Mouse (Mus musculus): ENCODE data around the gene Polm. TPM values are rescaled to one million over a fixed set of nuclear protein-coding genes. Genes with fewer than 3 reads are reported as not detected.
A peak's percentile ranks its signal among the peaks of the same experiment; 100 is the strongest.

Polm gene
- total RNA-seq (2014; rRNA removed) (6.6 and 10.7 TPM in 2 replicates), polyA plus RNA-seq (2015; fragmentation: Nextera tagmentation; extraction: Ambion mirVana) (5.7 and 6.2 TPM in 2 replicates)

DNA sequence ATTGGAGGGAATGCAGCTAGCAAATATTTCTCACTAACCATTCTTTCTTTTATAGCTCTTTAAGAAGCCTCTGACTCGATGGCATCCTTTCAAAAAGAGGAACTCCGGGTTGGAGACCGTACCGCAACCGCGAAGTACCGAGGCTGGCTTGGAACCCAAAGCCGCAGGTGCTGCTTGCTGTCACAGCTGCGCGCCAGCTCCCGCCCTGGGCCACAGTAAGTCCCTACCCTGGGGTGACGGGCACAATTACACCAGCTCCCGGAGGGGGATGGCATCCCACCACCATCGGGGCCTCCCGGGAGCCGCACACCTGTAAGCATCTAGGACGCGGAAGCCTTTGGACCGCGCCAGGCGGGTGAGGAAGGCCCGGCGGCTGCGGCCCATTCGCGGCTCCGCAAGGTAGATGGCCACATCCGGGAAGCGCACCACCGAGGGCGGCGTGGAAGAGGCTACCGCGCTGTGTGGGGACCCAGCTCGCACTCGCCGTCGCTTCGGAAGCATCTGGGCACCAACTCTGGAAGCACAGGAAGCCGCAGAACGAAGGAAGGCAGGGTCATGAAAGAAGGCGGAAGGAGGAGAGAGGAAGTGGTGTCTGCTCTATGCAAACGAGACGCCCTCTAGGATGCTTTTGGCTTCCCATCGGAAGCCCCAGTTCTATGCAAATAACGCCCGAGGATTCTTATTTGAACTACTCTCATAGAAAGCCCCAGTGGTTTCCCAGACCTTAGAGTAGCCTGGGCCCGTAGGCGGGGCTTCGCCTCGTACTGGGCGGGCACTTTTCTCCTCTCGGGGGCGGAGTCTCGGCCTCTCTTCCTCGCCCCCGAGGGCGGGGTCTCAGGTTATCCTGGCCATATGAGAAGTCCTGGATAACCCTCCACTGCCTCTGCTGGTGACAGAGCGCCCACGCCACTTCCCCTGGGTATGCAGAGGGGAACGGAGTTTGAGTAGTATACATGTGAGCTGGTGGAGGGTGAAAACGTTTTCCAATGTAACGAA, at the start of gene Polm:
TSS of gene Polm (minus strand) at position 766 of the 996 bp plus-strand sequence.
- peak within 1 kb of the TSS; percentile 77 for H3K9ac ChIP-seq (replicated peaks; ENCODE audit: low read length, poor library complexity, severe bottlenecking)
- no peaks in the 10 kb centered on the region; the same call in none of the 2 replicates for H3K36me3 ChIP-seq (ENCODE audit: insufficient read depth, low read length)
- peak; percentile 95 for ATAC-seq (ENCODE audit: low FRiP score)

DNA sequence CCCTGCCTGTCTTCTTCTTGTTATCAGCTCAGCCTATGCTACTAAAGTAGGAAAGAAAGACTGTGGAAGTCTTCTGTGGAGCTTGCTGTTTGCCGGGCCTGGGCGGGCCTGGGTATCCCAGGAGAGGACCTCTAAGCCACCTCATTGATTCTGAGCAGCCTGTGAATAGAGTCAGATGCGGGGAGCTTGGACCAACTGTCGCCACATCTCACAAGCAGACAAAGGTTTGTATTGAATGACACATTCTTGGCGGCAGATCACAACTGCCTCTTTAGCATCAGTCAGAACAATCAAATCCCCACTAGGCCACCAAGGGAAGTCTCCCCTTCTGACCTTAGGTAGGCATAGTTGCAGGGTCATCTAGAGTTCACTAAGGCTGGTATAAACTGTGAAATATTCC, 49.4 kb upstream of the Polm start:
- no peaks in the 10 kb centered on the region for H3K27me3 ChIP-seq (ENCODE audit: insufficient read depth, low read length)
- no peaks in the 10 kb centered on the region for H3K4me1 ChIP-seq (ENCODE audit: insufficient read depth, low read length)
- ATAC-seq (ENCODE audit: low FRiP score) (no peak), DNase-seq (ENCODE audit: low spot score) (no peak)
- H3K9me3 ChIP-seq (ENCODE audit: low read length): no peaks in the 10 kb centered on the region
- no peak overlapping the region for H3K4me3 ChIP-seq (ENCODE audit: low read depth, low read length)
- no peak overlapping the region for H3K4me2 ChIP-seq (ENCODE audit: low read depth, low read length, poor library complexity, severe bottlenecking)
- no peak for TF ChIP-seq CTCF (IDR thresholded peaks at IDR 0.05)
- no peak overlapping the region for H3K9ac ChIP-seq (replicated peaks; ENCODE audit: low read length, poor library complexity, severe bottlenecking)
- 24% methylated on average over 5 of the region's 5 CpGs for WGBS
- no peaks in the 10 kb centered on the region for H3K36me3 ChIP-seq (ENCODE audit: insufficient read depth, low read length)
- H3K27ac ChIP-seq (ENCODE audit: low read depth, low read length): no peak overlapping the region

More for the DNA sequence above, at the start of gene Polm:
- Histone ChIP-seq H3K4me1 (ENCODE audit: insufficient read depth, low read length) (no peaks in the 10 kb centered on the region), H3K27ac (ENCODE audit: low read depth, low read length) (peak within 1 kb of the TSS; percentile 74), H3K27me3 (ENCODE audit: insufficient read depth, low read length) (no peaks in the 10 kb centered on the region), H3K4me2 (ENCODE audit: low read depth, low read length, poor library complexity, severe bottlenecking) (peak within 1 kb of the TSS; percentile 75), H3K9me3 (ENCODE audit: low read length) (no peaks in the 10 kb centered on the region), H3K4me3 (ENCODE audit: low read depth, low read length) (peak within 1 kb of the TSS; percentile 64)
- DNase-seq (ENCODE audit: low spot score): peak; percentile 95
- under 1% methylated on average over 63 of the region's 63 CpGs for WGBS
- TF ChIP-seq CTCF (IDR thresholded peaks at IDR 0.05): peak; percentile 82

DNA sequence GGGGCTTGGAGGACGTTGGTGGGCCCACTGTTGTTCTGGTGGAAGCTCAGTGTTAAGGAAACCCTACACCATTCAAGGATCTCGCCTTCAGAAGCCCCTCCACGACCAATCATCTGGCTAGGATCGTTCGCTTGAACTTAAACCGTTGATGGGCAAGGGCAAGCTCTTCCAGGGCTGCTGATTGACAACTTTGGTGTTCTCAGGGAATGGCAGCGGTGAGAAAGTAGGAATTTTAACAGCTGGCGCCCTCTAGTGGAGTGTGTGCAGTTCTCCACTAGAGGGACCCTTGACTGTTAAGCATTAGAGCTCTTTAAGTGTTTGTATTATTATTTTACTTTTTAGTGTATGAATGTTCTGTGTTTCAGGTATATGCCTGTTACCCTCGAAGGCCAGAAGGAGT, 48.4 kb upstream of the Polm start:
- Histone ChIP-seq H3K9ac (replicated peaks; ENCODE audit: low read length, poor library complexity, severe bottlenecking) (no peak overlapping the region), H3K9me3 (ENCODE audit: low read length) (no peaks in the 10 kb centered on the region), H3K4me3 (ENCODE audit: low read depth, low read length) (no peak overlapping the region), H3K27ac (ENCODE audit: low read depth, low read length) (no peak overlapping the region), H3K4me2 (ENCODE audit: low read depth, low read length, poor library complexity, severe bottlenecking) (no peak overlapping the region), H3K27me3 (ENCODE audit: insufficient read depth, low read length) (no peaks in the 10 kb centered on the region), H3K36me3 (ENCODE audit: insufficient read depth, low read length) (no peaks in the 10 kb centered on the region), H3K4me1 (ENCODE audit: insufficient read depth, low read length) (no peaks in the 10 kb centered on the region)
- DNase-seq (ENCODE audit: low spot score) (peak; percentile 86), ATAC-seq (ENCODE audit: low FRiP score) (peak; percentile 41; the same call in 1 of the 2 replicates)
- WGBS: 15% methylated on average over 9 of the region's 9 CpGs
- peak; percentile 95 for TF ChIP-seq CTCF (IDR thresholded peaks at IDR 0.05)

DNA sequence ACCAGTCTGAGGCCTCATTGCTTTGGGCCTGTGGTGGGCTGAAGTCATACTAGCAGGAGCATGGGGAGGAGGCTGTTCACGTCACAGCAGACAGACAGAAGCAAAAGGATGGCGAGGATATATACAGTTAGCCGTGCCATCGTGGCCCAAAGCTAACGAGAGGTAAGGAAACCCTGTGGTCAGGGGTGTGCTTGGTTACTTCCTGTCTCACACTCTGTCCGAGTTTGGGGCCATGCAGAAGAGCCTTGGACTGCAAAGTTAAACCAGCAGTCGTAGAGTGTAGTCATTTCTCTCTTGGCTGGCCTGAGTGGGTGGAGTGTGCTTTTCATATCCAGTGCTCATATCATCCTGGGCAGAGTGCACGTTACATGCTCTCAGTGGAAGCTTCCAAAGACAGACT, 44.7 kb upstream of the Polm start:
- 82% methylated on average over 8 of the region's 8 CpGs for WGBS
- no peak for ATAC-seq (ENCODE audit: low FRiP score)

DNA sequence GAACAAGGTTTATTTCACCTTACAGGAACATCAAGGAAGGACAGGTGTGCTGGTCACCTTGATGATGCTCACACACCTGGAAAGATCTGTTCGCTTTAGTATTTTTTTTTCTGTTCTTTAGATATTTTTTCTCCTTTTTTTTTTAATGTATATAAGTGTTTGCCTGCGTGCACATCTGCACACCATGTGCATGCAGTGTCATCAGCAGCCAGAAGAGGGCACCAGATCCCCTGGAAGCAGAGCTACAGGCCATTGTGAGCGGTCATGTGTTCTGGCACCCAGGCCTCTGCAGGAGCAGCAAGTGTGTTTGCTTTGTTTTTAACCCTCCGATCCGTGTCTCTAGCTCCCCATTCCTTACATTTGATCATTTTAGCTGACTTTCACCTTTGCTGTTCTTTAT, 42.1 kb upstream of the Polm start:
- TF ChIP-seq CTCF (IDR thresholded peaks at IDR 0.05): peak; percentile 85

More for the DNA sequence above, 44.7 kb upstream of the Polm start:
- Histone ChIP-seq H3K27ac (ENCODE audit: low read depth, low read length) (no peak overlapping the region), H3K9ac (replicated peaks; ENCODE audit: low read length, poor library complexity, severe bottlenecking) (no peak overlapping the region), H3K4me3 (ENCODE audit: low read depth, low read length) (no peak overlapping the region), H3K9me3 (ENCODE audit: low read length) (no peaks in the 10 kb centered on the region), H3K36me3 (ENCODE audit: insufficient read depth, low read length) (no peaks in the 10 kb centered on the region), H3K4me1 (ENCODE audit: insufficient read depth, low read length) (no peaks in the 10 kb centered on the region), H3K4me2 (ENCODE audit: low read depth, low read length, poor library complexity, severe bottlenecking) (no peak overlapping the region), H3K27me3 (ENCODE audit: insufficient read depth, low read length) (no peaks in the 10 kb centered on the region)
- no peak for TF ChIP-seq CTCF (IDR thresholded peaks at IDR 0.05)
- no peak for DNase-seq (ENCODE audit: low spot score)

DNA sequence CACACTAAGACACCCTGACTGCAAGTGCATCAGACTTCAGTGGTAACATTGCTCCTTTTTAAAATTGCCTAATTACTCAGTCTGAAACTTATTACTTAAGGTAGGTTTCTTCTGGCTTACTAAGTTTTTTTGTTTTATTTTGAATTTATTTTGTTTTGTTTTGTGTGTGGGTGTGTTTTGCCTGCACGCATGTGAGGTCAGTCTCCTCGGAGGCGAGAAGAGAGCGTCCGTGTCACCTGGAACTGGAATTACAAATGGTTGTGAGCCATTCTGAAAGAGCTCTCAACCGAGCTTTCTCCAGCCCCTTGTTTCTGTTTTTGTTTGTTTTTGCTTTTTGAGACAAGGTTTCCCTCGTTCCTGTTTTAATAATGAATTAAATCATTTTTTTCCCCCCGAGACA, 40.8 kb upstream of the Polm start:
- ATAC-seq (ENCODE audit: low FRiP score): no peak
- 31% methylated on average over 8 of the region's 8 CpGs for WGBS
- peak overlapping the region; percentile 42 for H3K9ac ChIP-seq (replicated peaks; ENCODE audit: low read length, poor library complexity, severe bottlenecking)

More for the DNA sequence above, 42.1 kb upstream of the Polm start:
- 57% methylated on average over 5 of the region's 5 CpGs for WGBS
- Histone ChIP-seq H3K4me3 (ENCODE audit: low read depth, low read length) (no peak overlapping the region), H3K27ac (ENCODE audit: low read depth, low read length) (no peak overlapping the region), H3K4me2 (ENCODE audit: low read depth, low read length, poor library complexity, severe bottlenecking) (no peak overlapping the region), H3K27me3 (ENCODE audit: insufficient read depth, low read length) (no peaks in the 10 kb centered on the region), H3K9ac (replicated peaks; ENCODE audit: low read length, poor library complexity, severe bottlenecking) (no peak overlapping the region), H3K4me1 (ENCODE audit: insufficient read depth, low read length) (0 out of 2 replicates have a peak, but pooled peaks cover 3% of the 10 kb centered on the region), H3K36me3 (ENCODE audit: insufficient read depth, low read length) (peaks cover 2% of the 10 kb centered on the region), H3K9me3 (ENCODE audit: low read length) (no peaks in the 10 kb centered on the region)
- ATAC-seq (ENCODE audit: low FRiP score) (no peak), DNase-seq (ENCODE audit: low spot score) (peak; percentile 70)

More for the DNA sequence above, 40.8 kb upstream of the Polm start:
- Histone ChIP-seq H3K36me3 (ENCODE audit: insufficient read depth, low read length) (peaks cover 14% of the 10 kb centered on the region), H3K4me3 (ENCODE audit: low read depth, low read length) (peak overlapping the region; percentile 63), H3K27ac (ENCODE audit: low read depth, low read length) (peak overlapping the region; percentile 82), H3K4me2 (ENCODE audit: low read depth, low read length, poor library complexity, severe bottlenecking) (peak overlapping the region; percentile 75), H3K27me3 (ENCODE audit: insufficient read depth, low read length) (no peaks in the 10 kb centered on the region), H3K4me1 (ENCODE audit: insufficient read depth, low read length) (0 out of 2 replicates have a peak, but pooled peaks cover 3% of the 10 kb centered on the region), H3K9me3 (ENCODE audit: low read length) (no peaks in the 10 kb centered on the region)
- no peak for DNase-seq (ENCODE audit: low spot score)
- TF ChIP-seq CTCF (IDR thresholded peaks at IDR 0.05): no peak
